Mouse (Mus musculus): Measurements from ENCODE around the gene 1700019D03Rik. TPM values are rescaled to one million over a fixed set of nuclear protein-coding genes. Genes with fewer than 3 reads are reported as not detected.

The 1700019D03Rik gene
- total RNA-seq (2014; fragmentation: Nextera tagmentation), result 2.3 and 2.9 TPM in 2 replicates
- total RNA-seq (2017), result 3.4 and 5.3 TPM in 2 replicates
- polyA plus RNA-seq (2012), result not detected in 2 replicates

GRCm38 (mm10) chr1:53020079-53020478 lies at the start of gene 1700019D03Rik:
TSS of gene 1700019D03Rik (minus strand) at chr1:53020179.
- ATAC-seq (ENCODE audit: extremely low read depth, insufficient number of reproducible peaks, low FRiP score, poor library complexity, severe bottlenecking) (no peak), DNase-seq (ENCODE audit: low spot score) (no peak)
- no peaks in the 10 kb centered on the region for H3K36me3 ChIP-seq (replicated peaks)
- H3K9me3 ChIP-seq (replicated peaks), result no peaks in the 10 kb centered on the region
- TF ChIP-seq GATA1 (IDR thresholded peaks at IDR 0.05; ENCODE audit: borderline replicate concordance, low read length) (no peak), POLR2AphosphoS5 (IDR thresholded peaks at IDR 0.05; ENCODE audit: insufficient replicate concordance, low read depth, low read length) (no peak), CTCF (IDR thresholded peaks at IDR 0.05; ENCODE audit: low read depth, low read length) (no peak), TAL1 (conservative IDR thresholded peaks at IDR 0.05; ENCODE audit: low read depth, low read length) (no peak), GATA2 (IDR thresholded peaks at IDR 0.05; ENCODE audit: borderline replicate concordance, low read depth, low read length) (no peak)
- H3K4me1 ChIP-seq (ENCODE audit: insufficient read depth, low read depth, low read length), result no peaks in the 10 kb centered on the region
- 0 out of 2 replicates have a peak, but pooled peaks cover 7% of the 10 kb centered on the region for H3K27me3 ChIP-seq (ENCODE audit: insufficient read depth, low read length)
- no peak within 1 kb of the TSS for H3K4me3 ChIP-seq (ENCODE audit: low read depth, low read length)

- H3K27me3 ChIP-seq (ENCODE audit: insufficient read depth, low read length), result peaks cover 2% of the 10 kb centered on the region; the same call in 1 of the 2 replicates
- no peak for TF ChIP-seq POLR2AphosphoS5 (IDR thresholded peaks at IDR 0.05; ENCODE audit: insufficient replicate concordance, low read depth, low read length)
- no peak for TF ChIP-seq TAL1 (conservative IDR thresholded peaks at IDR 0.05; ENCODE audit: low read depth, low read length)
- TF ChIP-seq GATA2 (IDR thresholded peaks at IDR 0.05; ENCODE audit: borderline replicate concordance, low read depth, low read length), result no peak
- TF ChIP-seq CTCF (IDR thresholded peaks at IDR 0.05; ENCODE audit: low read depth, low read length), result no peak
- no peak for TF ChIP-seq GATA1 (IDR thresholded peaks at IDR 0.05; ENCODE audit: borderline replicate concordance, low read length)
- H3K9me3 ChIP-seq (replicated peaks), result no peaks in the 10 kb centered on the region
- DNase-seq (ENCODE audit: low spot score) (no peak), ATAC-seq (ENCODE audit: extremely low read depth, insufficient number of reproducible peaks, low FRiP score, poor library complexity, severe bottlenecking) (no peak)
- H3K36me3 ChIP-seq (replicated peaks), result no peaks in the 10 kb centered on the region
- peaks cover 15% of the 10 kb centered on the region for H3K4me1 ChIP-seq (ENCODE audit: insufficient read depth, low read depth, low read length)
- no peak overlapping the region for H3K4me3 ChIP-seq (ENCODE audit: low read depth, low read length)
These were observed 43.9 kb upstream of the 1700019D03Rik start for GRCm38 (mm10) chr1:53063921-53064320.

GRCm38 (mm10) chr1:53061871-53062608 lies 42.1 kb upstream of the 1700019D03Rik start:
- H3K4me1 ChIP-seq (ENCODE audit: insufficient read depth, low read depth, low read length), result peaks cover 15% of the 10 kb centered on the region
- H3K9me3 ChIP-seq (replicated peaks), result no peaks in the 10 kb centered on the region
- no peaks in the 10 kb centered on the region for H3K36me3 ChIP-seq (replicated peaks)
- no peak overlapping the region for H3K4me3 ChIP-seq (ENCODE audit: low read depth, low read length)
- no peak for ATAC-seq (ENCODE audit: extremely low read depth, insufficient number of reproducible peaks, low FRiP score, poor library complexity, severe bottlenecking)
- DNase-seq (ENCODE audit: low spot score), result peak; percentile 3
- peaks cover 2% of the 10 kb centered on the region; the same call in 1 of the 2 replicates for H3K27me3 ChIP-seq (ENCODE audit: insufficient read depth, low read length)
- no peak for TF ChIP-seq GATA1 (IDR thresholded peaks at IDR 0.05; ENCODE audit: borderline replicate concordance, low read length)
- no peak for TF ChIP-seq CTCF (IDR thresholded peaks at IDR 0.05; ENCODE audit: low read depth, low read length)
- TF ChIP-seq TAL1 (conservative IDR thresholded peaks at IDR 0.05; ENCODE audit: low read depth, low read length), result no peak
- no peak for TF ChIP-seq POLR2AphosphoS5 (IDR thresholded peaks at IDR 0.05; ENCODE audit: insufficient replicate concordance, low read depth, low read length)
- TF ChIP-seq GATA2 (IDR thresholded peaks at IDR 0.05; ENCODE audit: borderline replicate concordance, low read depth, low read length), result no peak

GRCm38 (mm10) chr1:53061340-53061739 lies 41.4 kb upstream of the 1700019D03Rik start, which contains the start of gene Mstn:
TSS of gene Mstn (plus strand) at chr1:53061640.
- TF ChIP-seq TAL1 (conservative IDR thresholded peaks at IDR 0.05; ENCODE audit: low read depth, low read length) (no peak), GATA1 (IDR thresholded peaks at IDR 0.05; ENCODE audit: borderline replicate concordance, low read length) (no peak), GATA2 (IDR thresholded peaks at IDR 0.05; ENCODE audit: borderline replicate concordance, low read depth, low read length) (no peak), POLR2AphosphoS5 (IDR thresholded peaks at IDR 0.05; ENCODE audit: insufficient replicate concordance, low read depth, low read length) (no peak), CTCF (IDR thresholded peaks at IDR 0.05; ENCODE audit: low read depth, low read length) (no peak)
- Histone ChIP-seq H3K4me1 (ENCODE audit: insufficient read depth, low read depth, low read length) (peaks cover 15% of the 10 kb centered on the region), H3K27me3 (ENCODE audit: insufficient read depth, low read length) (peaks cover 2% of the 10 kb centered on the region; the same call in 1 of the 2 replicates), H3K9me3 (replicated peaks) (no peaks in the 10 kb centered on the region), H3K4me3 (ENCODE audit: low read depth, low read length) (no peak within 1 kb of the TSS), H3K36me3 (replicated peaks) (no peaks in the 10 kb centered on the region)
- no peak for ATAC-seq (ENCODE audit: extremely low read depth, insufficient number of reproducible peaks, low FRiP score, poor library complexity, severe bottlenecking)
- DNase-seq (ENCODE audit: low spot score), result no peak

- Histone ChIP-seq H3K36me3 (replicated peaks) (no peaks in the 10 kb centered on the region), H3K27me3 (ENCODE audit: insufficient read depth, low read length) (no peaks in the 10 kb centered on the region), H3K9me3 (replicated peaks) (no peaks in the 10 kb centered on the region), H3K4me1 (ENCODE audit: insufficient read depth, low read depth, low read length) (peaks cover 15% of the 10 kb centered on the region), H3K4me3 (ENCODE audit: low read depth, low read length) (no peak overlapping the region)
- TF ChIP-seq GATA1 (IDR thresholded peaks at IDR 0.05; ENCODE audit: borderline replicate concordance, low read length) (no peak), POLR2AphosphoS5 (IDR thresholded peaks at IDR 0.05; ENCODE audit: insufficient replicate concordance, low read depth, low read length) (no peak), GATA2 (IDR thresholded peaks at IDR 0.05; ENCODE audit: borderline replicate concordance, low read depth, low read length) (no peak), CTCF (IDR thresholded peaks at IDR 0.05; ENCODE audit: low read depth, low read length) (no peak)
- DNase-seq (ENCODE audit: low spot score), result no peak
- no peak for ATAC-seq (ENCODE audit: extremely low read depth, insufficient number of reproducible peaks, low FRiP score, poor library complexity, severe bottlenecking)
These were observed 40.5 kb upstream of the 1700019D03Rik start for GRCm38 (mm10) chr1:53060499-53060898.

- DNase-seq (ENCODE audit: low spot score) (no peak), ATAC-seq (ENCODE audit: extremely low read depth, insufficient number of reproducible peaks, low FRiP score, poor library complexity, severe bottlenecking) (no peak)
- H3K27me3 ChIP-seq (ENCODE audit: insufficient read depth, low read length), result no peaks in the 10 kb centered on the region
- H3K4me1 ChIP-seq (ENCODE audit: insufficient read depth, low read depth, low read length), result peaks cover 15% of the 10 kb centered on the region
- TF ChIP-seq TAL1 (conservative IDR thresholded peaks at IDR 0.05; ENCODE audit: low read depth, low read length) (no peak), GATA2 (IDR thresholded peaks at IDR 0.05; ENCODE audit: borderline replicate concordance, low read depth, low read length) (no peak), POLR2AphosphoS5 (IDR thresholded peaks at IDR 0.05; ENCODE audit: insufficient replicate concordance, low read depth, low read length) (no peak)
- H3K36me3 ChIP-seq (replicated peaks), result no peaks in the 10 kb centered on the region
- H3K4me3 ChIP-seq (ENCODE audit: low read depth, low read length), result no peak overlapping the region
- no peaks in the 10 kb centered on the region for H3K9me3 ChIP-seq (replicated peaks)
These were observed 39.1 kb upstream of the 1700019D03Rik start for GRCm38 (mm10) chr1:53059106-53059505.

All from G1E (cell line).